Mouse (Mus musculus) right cerebral cortex, postnatal 10 days (tissue): ENCODE data around the gene Gpr160.

ENCODE experiments used
- DNase-seq, 2 experiments: peaks; one replicate each; pipeline ENCODE4 v3.0.0; 2021; ENCODE audit warnings: low spot score in 2 of 2

The Gpr160 gene

DNA sequence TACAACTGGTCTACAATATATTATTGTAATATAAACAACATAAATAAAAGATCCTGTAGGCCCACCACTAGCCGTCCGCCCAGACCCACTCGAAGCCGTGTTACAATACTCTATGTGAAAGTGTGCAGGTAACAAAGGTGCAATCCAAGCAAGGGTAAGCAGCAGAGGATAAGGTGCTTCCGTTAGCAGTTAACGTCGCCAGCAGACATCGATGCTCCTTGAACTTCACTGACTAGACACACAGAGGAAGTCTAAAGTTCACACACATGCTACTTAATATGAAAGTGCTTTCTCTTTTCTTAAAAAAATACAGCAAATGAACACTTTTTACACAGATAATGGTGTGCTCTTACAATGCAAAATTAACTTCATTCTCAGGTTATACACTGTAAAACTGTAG, 43.7 kb downstream of the Gpr160 start:
- DNase-seq: no peak

DNA sequence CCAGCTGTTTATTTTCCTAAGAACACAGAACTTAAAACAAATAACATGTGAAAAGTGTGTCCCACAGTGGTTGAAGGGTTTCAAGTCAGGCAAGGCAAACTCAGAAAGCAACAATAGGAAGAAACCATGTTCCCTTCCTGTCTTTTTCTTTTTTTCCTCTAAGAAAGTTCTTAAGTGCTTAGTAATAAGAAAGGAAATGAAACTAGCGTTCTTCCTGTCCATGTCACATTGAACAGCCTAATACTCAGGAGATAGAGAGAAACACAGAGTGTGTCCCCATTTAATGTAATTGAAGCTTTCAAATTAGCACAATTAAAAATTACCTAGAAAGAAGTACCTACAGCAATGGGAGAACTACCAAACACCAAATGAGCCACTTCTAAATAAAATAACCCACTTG, 48.9 kb downstream of the Gpr160 start:
- DNase-seq: no peak

DNA sequence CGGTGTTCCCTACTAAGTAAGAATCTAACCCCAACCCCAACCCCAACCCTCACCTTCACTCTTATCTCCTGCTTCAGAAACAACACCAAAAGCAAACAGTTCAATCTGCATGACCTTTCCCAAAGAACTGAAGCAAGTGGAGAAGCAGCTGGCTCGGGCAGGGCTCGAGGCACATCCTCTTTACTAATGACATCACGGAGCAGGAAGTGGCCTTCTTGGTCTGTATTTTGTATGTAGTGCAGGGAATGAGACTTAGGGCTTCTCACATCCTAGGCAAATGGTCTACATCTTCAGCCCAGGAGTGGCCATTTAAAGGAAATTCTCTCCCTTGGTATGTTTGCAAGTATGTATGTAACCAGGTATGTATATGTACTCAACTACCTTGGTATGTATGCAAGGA, 61.4 kb downstream of the Gpr160 start:
- no peak for DNase-seq

DNA sequence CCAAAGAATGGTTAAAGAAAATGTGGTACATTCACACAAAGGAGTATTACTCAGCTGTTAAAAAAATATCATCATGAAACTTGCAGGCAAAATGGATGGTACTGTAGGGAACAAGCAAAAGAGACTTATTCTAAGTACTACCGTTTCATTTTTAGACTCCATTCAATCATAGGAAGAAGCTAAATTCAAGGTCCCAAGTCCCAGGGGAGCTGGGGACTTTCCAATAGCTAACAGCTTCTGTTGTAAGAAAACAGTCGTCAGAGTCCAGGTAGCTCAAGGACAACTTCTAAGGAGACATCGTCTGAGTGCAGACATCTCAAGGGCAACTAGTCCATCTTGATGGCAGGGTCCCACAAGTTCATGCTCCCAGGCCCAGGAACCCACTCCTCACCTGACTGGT, 71.9 kb downstream of the Gpr160 start:
- no peak for DNase-seq

DNA sequence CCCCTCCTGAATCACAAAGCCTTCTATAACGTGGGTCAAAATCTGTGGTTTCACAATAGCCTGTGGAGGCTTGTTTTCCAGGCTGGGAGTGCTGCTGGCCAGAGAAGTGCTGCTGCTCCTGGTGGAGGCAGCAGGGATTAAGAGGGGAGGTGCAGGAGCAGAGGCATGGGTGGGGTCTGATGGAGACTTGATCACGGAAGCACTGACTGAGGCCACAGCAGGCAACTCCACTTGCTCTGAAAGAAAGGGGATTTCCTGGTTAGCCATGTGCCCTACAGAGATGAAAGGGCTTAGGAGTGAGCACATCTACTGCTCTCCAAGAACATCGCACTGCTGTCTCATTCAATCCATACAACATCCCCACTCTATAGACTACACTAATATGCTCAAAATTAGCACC, 74.1 kb downstream of the Gpr160 start:
- no peak for DNase-seq

DNA sequence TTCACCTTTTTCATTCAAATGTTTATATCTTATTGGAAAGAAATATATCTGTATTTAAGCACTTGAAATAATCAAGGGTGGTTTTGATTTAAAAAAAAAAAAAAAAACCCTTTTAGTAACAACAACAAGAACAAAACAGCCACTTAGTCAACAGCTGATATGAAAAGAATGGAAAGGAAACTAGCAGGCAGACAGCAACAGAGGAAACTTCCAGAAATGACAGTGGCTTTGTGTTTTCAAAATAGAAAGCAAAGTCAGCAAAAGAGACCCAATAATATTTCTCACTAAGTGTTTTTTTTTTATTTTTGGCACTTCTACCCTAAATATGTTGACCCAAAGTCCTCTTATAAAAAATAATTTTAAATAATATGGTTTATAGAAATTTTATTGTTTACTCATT, 78.6 kb downstream of the Gpr160 start:
- DNase-seq: no peak
